Mouse (Mus musculus) intestine, embryonic 16.5 days (tissue): Measurements from ENCODE around the gene Fblim1. TPM values are rescaled to one million over a fixed set of nuclear protein-coding genes. Genes with fewer than 3 reads are reported as not detected.
A peak's percentile ranks its signal among the peaks of the same experiment; 100 is the strongest.

Experiments
- ATAC-seq: fragments of 200-750 bp; cut with Nextera tagmentation; 2 replicates; pipeline ENCODE4 v1.8.0; 2017; ENCODE audit warnings: moderate TSS enrichment, moderate library complexity
- H3K27ac ChIP-seq: fragments of 300-500 bp; sonication (generic); 2 replicates; pipeline ENCODE4 v1.5.1; 2014; ENCODE audit warnings: mild to moderate bottlenecking, low read length
- H3K27me3 ChIP-seq: fragments of 300-500 bp; sonication (generic); replicated peaks from 2 replicates; pipeline ENCODE4 v1.6.1; 2014; ENCODE audit warnings: low read length, control low read depth, mixed read lengths; ENCODE audit not compliant: control insufficient read depth, insufficient read depth
- H3K36me3 ChIP-seq: fragments of 300-500 bp; sonication (generic); 2 replicates; pipeline ENCODE4 v1.6.1; 2014; ENCODE audit warnings: low read length, control low read depth; ENCODE audit not compliant: control insufficient read depth, insufficient read depth
- H3K4me1 ChIP-seq: fragments of 300-500 bp; sonication (generic); 2 replicates; pipeline ENCODE4 v1.6.1; 2014; ENCODE audit warnings: low read length, control low read depth, mixed read lengths; ENCODE audit not compliant: control insufficient read depth, insufficient read depth
- H3K4me2 ChIP-seq: fragments of 300-500 bp; sonication (generic); 2 replicates; pipeline ENCODE4 v1.6.1; 2014; ENCODE audit warnings: low read depth, low read length, control low read depth
- H3K4me3 ChIP-seq: fragments of 300-500 bp; sonication (generic); 2 replicates; pipeline ENCODE4 v1.5.1; 2014; ENCODE audit warnings: mild to moderate bottlenecking, low read length
- H3K9ac ChIP-seq: fragments of 300-500 bp; sonication (generic); 2 replicates; pipeline ENCODE4 v1.6.1; 2014; ENCODE audit warnings: low read depth, low read length
- H3K9me3 ChIP-seq: fragments of 300-500 bp; sonication (generic); 2 replicates; pipeline ENCODE4 v1.6.1; 2016; ENCODE audit warnings: low read length, control low read depth; ENCODE audit not compliant: control insufficient read depth
- WGBS: fragments of 180-500 bp; shearing (Covaris S2); extraction: QIAGEN DNeasy Blood & Tissue Kit; methylation state at CpG from one replicate; pipeline ENCODE4 v1.1.7; 2014; 5-methylcytosine and 5-hydroxymethylcytosine counted together
- polyA plus RNA-seq: library from polyadenylated mRNA; unstranded; fragments of >200 nt; fragmentation: Nextera tagmentation; extraction: Ambion mirVana; gene quantifications from 2 replicates; pipeline ENCODE4 v1.2.1, GENCODE M21; 2015

Gene Fblim1
- polyA plus RNA-seq, 1 experiment from 2014 or later = 66.2 TPM

DNA sequence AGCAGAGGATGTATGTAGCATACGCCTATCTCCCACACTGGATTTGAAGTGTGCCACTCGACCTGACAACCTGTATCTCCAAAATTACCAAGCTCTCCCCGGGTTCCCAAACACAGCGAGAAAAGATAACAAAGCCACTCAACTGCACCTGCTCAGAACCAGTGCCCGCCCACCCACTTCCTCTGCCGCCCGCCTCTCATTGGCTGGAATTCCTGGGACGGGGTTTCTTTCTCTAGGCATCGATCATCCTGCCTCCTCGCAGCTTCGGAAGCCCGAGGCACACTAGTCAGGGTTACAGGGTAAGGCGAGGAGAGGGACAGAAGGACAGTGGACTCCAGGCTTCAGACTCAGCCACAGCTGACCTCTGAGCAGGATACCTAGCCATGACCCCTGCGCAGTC is 22.8 kb upstream of the Fblim1 start:
- 76% methylated on average over 14 of the region's 14 CpGs for WGBS

DNA sequence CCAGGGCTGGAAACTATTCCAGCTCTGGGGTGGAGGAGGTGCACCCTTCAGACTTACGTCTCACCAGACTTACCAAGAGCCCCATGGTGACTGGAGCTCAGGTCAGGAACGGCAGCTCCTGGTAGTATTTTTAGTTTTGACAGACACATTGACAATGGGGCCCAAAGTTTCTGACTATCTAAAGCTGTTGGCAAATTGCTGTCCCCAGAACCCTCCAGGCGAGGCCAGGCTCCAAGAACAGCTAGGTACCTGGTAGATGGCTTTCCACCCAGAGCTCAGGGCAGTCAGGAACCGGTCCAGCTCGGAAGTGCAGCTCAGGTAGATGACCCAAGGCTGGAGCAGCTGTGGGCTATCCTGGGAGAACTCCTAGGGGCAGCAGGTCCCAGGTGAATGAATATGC is 21.6 kb upstream of the Fblim1 start:
- H3K36me3 ChIP-seq = peaks cover 53% of the 10 kb centered on the region
- peaks cover 10% of the 10 kb centered on the region; the same call in 1 of the 2 replicates for H3K4me1 ChIP-seq
- 91% methylated on average over 5 of the region's 5 CpGs for whole genome bisulfite sequencing
- H3K27me3 ChIP-seq = no peaks in the 10 kb centered on the region
- H3K9ac ChIP-seq = no peak overlapping the region
- no peak overlapping the region for H3K4me2 ChIP-seq
- no peak overlapping the region for H3K27ac ChIP-seq
- ATAC-seq = no peak
- no peak overlapping the region for H3K4me3 ChIP-seq
- no peaks in the 10 kb centered on the region for H3K9me3 ChIP-seq

More for the DNA sequence above, 22.8 kb upstream of the Fblim1 start:
- Histone ChIP-seq H3K4me3 (no peak overlapping the region), H3K9me3 (no peaks in the 10 kb centered on the region), H3K36me3 (peaks cover 55% of the 10 kb centered on the region), H3K4me2 (no peak overlapping the region), H3K27me3 (no peaks in the 10 kb centered on the region), H3K4me1 (peaks cover 5% of the 10 kb centered on the region; the same call in 1 of the 2 replicates), H3K27ac (no peak overlapping the region), H3K9ac (no peak overlapping the region)
- ATAC-seq = no peak

DNA sequence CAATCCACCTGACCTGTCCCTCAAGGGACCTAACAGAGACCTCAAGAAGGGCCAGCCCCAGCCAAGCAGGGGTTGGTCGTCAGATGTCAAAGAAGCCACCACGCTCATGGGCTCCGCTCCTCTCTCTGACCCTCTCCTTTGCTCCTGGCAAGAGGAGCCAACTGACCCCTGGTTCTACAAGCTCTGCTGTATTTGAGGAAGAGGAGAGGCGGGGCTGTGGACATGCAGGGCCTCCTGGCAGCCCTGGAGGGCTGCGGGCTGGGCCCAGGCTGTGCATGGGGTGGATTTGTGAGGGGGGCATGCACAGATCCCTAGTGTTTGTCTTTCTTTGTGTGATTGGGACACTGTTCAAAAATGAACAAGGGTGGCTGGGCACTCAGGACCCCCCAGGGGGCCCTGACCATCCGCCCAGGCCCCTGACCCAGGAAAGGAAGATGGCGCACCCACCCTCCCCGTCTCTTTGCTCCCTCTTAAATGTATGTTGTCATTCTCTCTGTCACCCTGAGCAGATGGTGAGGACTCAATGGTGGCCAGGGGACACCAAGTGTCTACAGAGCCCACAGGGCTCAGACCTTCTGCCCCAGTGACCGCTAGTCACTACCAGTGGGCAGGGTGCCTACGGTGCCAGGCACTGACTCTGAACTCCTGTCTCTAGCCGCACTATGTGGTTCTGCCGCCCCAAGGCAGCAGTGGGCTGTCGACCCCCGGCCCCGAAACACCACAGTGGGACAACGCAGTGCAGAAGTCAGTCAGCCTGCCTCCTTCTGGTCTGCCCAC is 20.1 kb upstream of the Fblim1 start:
- H3K36me3 ChIP-seq = peaks cover 38% of the 10 kb centered on the region
- 91% methylated on average over 16 of the region's 16 CpGs for WGBS
- no peak for ATAC-seq

DNA sequence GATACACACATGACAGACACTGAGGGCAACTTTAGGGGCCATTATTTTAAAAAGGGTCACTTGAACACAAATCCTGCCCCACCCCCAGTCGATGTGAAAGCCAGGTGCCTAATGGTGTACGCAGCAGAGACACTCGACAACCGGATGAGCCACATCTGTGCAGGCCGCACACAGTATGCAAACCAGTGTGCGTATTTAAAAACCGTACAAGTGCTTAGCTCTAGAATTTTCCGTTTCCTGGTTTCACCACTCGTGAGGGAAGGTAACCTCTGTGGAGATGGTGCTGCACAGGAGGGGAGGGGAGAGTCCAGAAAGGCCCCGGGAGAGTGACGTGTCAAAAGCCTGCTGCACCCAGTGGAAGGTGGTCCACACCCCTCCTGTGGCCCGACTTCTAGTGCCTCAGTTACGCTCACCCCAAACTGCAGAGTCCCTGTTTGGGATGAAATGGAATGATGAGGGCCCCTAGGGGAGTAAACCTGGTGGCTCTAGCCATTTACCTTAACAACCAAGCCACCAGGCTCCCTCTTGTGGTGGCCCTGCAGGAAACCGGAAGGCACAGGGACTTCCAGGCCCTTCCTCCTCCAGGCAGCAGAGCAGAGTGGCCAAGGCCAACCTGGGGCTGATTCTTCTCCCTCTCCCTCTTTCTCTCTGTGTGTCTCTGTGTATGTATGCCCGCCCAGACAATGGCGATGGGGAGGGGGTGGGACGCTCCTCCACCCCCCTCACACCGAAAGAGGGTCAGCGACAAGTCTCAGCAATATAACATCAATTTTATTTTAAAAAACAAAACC is 19.3 kb upstream of the Fblim1 start:
- Histone ChIP-seq H3K4me1 (peaks cover 10% of the 10 kb centered on the region; the same call in 1 of the 2 replicates), H3K9ac (no peak overlapping the region), H3K4me2 (no peak overlapping the region), H3K4me3 (no peak overlapping the region), H3K27me3 (no peaks in the 10 kb centered on the region), H3K36me3 (peaks cover 31% of the 10 kb centered on the region), H3K27ac (no peak overlapping the region), H3K9me3 (no peaks in the 10 kb centered on the region)
- 73% methylated on average over 19 of the region's 19 CpGs for WGBS
- no peak for ATAC-seq

More for the DNA sequence above, 20.1 kb upstream of the Fblim1 start:
- Histone ChIP-seq H3K9me3 (no peaks in the 10 kb centered on the region), H3K27ac (no peak overlapping the region), H3K4me1 (peaks cover 10% of the 10 kb centered on the region; the same call in 1 of the 2 replicates), H3K4me3 (no peak overlapping the region), H3K27me3 (no peaks in the 10 kb centered on the region), H3K9ac (no peak overlapping the region), H3K4me2 (no peak overlapping the region)

DNA sequence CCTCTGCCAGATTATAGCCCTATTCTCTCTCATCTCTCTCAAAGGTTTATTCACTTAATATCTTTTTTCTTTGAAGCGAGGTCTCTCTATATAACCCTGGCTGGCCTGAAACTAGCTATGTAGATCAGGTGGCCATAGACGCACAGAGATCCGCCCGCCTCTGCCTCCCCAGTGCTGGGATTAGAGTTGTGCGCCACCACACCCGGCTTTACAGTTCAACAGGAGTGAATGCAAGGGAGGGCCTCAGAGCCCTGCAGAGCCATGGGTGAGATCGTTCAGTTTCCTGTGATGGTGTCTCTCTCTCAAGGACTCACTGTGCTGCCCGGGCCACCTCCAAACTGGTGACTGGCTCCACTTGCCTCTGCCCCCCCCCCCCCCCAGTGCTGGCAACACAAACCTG is 18.2 kb upstream of the Fblim1 start:
- no peak overlapping the region for H3K4me2 ChIP-seq
- peaks cover 21% of the 10 kb centered on the region for H3K36me3 ChIP-seq
- no peaks in the 10 kb centered on the region for H3K9me3 ChIP-seq
- H3K27me3 ChIP-seq = no peaks in the 10 kb centered on the region
- H3K27ac ChIP-seq = peak overlapping the region; percentile 69
- 91% methylated on average over 8 of the region's 8 CpGs for WGBS
- H3K9ac ChIP-seq = no peak overlapping the region
- H3K4me1 ChIP-seq = peaks cover 10% of the 10 kb centered on the region; the same call in 1 of the 2 replicates
- ATAC-seq = no peak
- no peak overlapping the region for H3K4me3 ChIP-seq

DNA sequence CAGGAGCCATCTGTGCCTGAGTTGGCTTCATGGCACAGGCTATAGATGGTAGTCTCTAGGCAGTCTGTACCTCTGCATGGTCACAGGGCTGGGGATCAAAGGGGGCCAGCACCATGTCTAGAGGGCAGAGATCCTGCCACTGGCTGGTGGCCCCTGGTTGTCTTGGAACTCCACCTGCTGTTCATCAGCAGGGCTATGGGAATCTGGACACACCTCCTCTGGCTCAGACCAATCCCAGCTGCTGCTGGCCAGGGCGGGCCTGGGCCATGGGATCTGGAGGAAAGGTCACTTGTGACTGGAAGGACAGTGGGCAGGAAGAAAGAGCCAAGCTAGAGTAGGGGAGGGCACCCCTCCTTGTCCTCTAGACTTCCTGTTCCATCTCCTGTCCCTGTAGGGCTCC is 17.8 kb upstream of the Fblim1 start, which contains the start of gene Slc25a34:
Slc25a34 (minus strand) TSS at position 156 of the 400 bp plus-strand sequence.
- peaks cover 14% of the 10 kb centered on the region for H3K4me1 ChIP-seq
- ATAC-seq = peak; percentile 86
- peaks cover 18% of the 10 kb centered on the region for H3K36me3 ChIP-seq
- H3K4me2 ChIP-seq = peak within 1 kb of the TSS; percentile 37
- peak within 1 kb of the TSS; percentile 38 for H3K4me3 ChIP-seq
- no peaks in the 10 kb centered on the region for H3K27me3 ChIP-seq
- H3K9me3 ChIP-seq = no peaks in the 10 kb centered on the region
- 43% methylated on average over 1 of the region's 1 CpGs for WGBS
- H3K9ac ChIP-seq = peak within 1 kb of the TSS; percentile 63
- H3K27ac ChIP-seq = peak within 1 kb of the TSS; percentile 69

DNA sequence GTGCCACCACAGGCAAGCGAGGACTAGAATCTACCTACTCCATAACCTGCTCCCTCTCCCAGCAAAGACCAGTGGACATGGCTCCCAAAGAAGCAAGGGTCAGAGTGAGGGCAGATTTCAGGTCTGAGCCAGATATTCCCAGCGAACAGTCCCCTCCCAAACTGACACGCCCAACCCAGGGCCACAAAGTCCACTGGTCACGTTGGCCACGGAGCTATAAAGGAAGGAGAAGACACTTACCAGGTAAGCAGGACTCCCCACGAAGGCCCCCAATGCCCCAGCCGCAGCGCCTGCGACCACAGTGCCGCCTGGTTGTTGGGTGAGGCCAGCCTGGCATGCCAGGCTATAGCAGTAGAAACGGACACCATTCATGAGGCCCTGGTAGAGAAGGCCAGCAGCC is 17.1 kb upstream of the Fblim1 start:
- H3K27ac ChIP-seq = peak overlapping the region; percentile 69
- 74% methylated on average over 11 of the region's 11 CpGs for WGBS
- H3K27me3 ChIP-seq = no peaks in the 10 kb centered on the region
- peak overlapping the region; percentile 37 for H3K4me2 ChIP-seq
- peak overlapping the region; percentile 38 for H3K4me3 ChIP-seq
- H3K36me3 ChIP-seq = peaks cover 12% of the 10 kb centered on the region
- no peaks in the 10 kb centered on the region for H3K9me3 ChIP-seq
- H3K9ac ChIP-seq = peak overlapping the region; percentile 63
- peaks cover 18% of the 10 kb centered on the region for H3K4me1 ChIP-seq
- peak; percentile 41 for ATAC-seq

DNA sequence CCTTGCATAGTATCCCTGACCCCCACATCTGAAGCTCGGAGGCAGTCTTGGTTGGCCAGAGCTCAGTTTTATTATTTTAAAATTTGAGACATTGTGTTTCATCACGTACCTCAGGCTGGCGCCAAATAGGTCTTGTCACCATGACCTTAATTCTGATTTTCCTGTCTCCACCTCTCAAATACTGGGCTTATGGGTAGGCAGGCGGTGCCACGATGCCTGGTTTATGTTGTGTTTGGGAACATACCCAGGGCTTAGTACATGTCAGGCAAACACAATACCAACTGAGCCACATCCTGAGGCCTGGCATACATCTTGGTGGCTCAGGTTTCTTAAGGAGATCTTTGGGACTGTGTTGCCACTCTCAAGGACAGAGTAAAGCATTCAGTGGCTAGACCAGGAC is 16.7 kb upstream of the Fblim1 start:
- Histone ChIP-seq H3K27me3 (no peaks in the 10 kb centered on the region), H3K9ac (peak overlapping the region; percentile 30), H3K9me3 (no peaks in the 10 kb centered on the region), H3K27ac (peak overlapping the region; percentile 63), H3K36me3 (peaks cover 9% of the 10 kb centered on the region), H3K4me1 (peaks cover 22% of the 10 kb centered on the region), H3K4me3 (peak overlapping the region; percentile 38), H3K4me2 (peak overlapping the region; percentile 37)
- 83% methylated on average over 5 of the region's 5 CpGs for WGBS
- ATAC-seq = no peak

DNA sequence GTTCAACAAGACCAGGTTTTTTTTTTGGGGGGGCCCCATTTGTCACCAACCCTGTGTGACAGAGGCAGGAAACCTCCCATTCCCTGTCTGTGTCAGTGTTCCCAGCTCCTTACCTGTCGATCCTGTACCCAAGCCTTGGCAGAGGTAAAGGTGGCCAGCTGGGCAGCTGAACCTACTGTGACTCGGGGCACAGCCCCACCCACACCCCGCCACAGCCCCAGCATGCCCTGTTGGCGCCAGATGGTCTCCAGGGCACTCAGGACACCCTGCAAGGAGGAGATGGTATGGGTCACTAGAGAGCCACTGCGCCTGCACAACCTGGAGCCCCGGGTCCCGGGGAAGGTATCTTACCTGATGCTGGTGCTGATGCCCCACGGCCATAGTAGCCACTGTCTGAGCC is 16.2 kb upstream of the Fblim1 start:
- H3K9ac ChIP-seq = peak overlapping the region; percentile 30; the same call in 1 of the 2 replicates
- H3K9me3 ChIP-seq = no peaks in the 10 kb centered on the region
- H3K27ac ChIP-seq = no peak overlapping the region
- H3K4me1 ChIP-seq = peaks cover 25% of the 10 kb centered on the region
- peak overlapping the region; percentile 37; the same call in 1 of the 2 replicates for H3K4me2 ChIP-seq
- H3K27me3 ChIP-seq = no peaks in the 10 kb centered on the region
- WGBS = 87% methylated on average over 8 of the region's 8 CpGs
- H3K4me3 ChIP-seq = no peak overlapping the region; the same call in 1 of the 2 replicates
- H3K36me3 ChIP-seq = peaks cover 6% of the 10 kb centered on the region; the same call in 1 of the 2 replicates
- no peak for ATAC-seq
